Mouse (Mus musculus) erythroblast, embryonic 14.5 days (primary cell): ENCODE measurements around the gene Ifi203.
"Not testable (repeated sequence)": the region's sequence is repeated elsewhere in the genome, so short reads cannot be mapped to it uniquely, and the experiment has no call there.

Source experiments
- GATA1 ChIP-seq: IDR thresholded peaks from 2 replicates; pipeline ENCODE4 v1.6.1; 2012; ENCODE audit warnings: low read length, inconsistent platforms, mixed read lengths
- TAL1 ChIP-seq: IDR thresholded peaks from 3 replicates; pipeline ENCODE4 v1.6.1; 2012; ENCODE audit warnings: low read length, inconsistent platforms, mixed read lengths

GRCm38 (mm10) chr1:173919279-173919678 is 23.2 kb downstream of the Ifi203 start:
- TF ChIP-seq GATA1, TAL1: not testable (repeated sequence)
